Mouse (Mus musculus): Measurements from ENCODE around the gene Map2k5. TPM values are rescaled to one million over a fixed set of nuclear protein-coding genes. Genes with fewer than 3 reads are reported as not detected.

The Map2k5 gene
- polyA plus RNA-seq, 1 experiment: 25.3 TPM

DNA sequence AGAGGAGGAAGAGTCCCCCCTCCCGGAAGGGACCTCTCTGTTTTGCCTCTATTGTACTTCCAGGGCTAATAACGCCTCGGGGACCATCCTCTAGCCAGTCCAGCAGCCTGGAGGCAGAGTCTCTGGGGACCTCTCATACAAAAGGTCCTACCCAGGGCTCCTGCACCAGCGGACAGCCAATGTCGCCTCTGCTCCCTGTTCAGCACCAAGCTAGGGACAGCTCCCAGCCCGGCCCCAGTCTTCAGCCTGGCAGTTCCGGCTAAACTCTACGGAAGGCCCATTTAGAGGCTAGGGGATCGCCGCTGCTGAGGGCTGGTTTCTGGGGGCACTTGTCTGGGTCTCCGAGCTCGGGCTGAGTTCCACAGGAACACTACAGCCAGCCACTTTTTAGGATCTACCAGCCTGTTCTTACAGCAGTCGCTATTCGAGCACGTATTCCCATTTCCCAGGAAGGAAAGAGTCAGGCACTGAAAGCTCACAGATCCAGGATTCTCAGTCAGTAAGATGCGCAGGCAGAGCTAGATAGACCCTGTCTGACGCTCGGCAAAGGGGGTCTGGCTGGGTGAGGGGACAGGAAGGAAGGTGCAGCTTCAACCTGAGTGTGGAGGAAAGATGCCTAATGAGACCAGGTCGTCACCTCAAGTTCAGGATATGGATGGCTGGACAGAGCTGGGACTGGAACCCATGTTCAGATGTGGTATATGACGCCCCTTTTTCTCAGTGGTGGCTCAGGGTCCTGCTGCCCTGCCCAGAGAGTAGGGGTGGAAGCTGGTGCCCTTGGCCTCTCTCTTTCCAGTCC lies 226.4 kb downstream of the Map2k5 start:
- H3K27ac ChIP-seq (ENCODE audit: insufficient read depth, low read depth, low read length): no peak overlapping the region
- no peak overlapping the region for H3K4me3 ChIP-seq (ENCODE audit: insufficient read depth, low read length)
- no peaks in the 10 kb centered on the region for H3K4me1 ChIP-seq (ENCODE audit: control insufficient read depth, insufficient read depth, low read length)
- TF ChIP-seq CTCF (IDR thresholded peaks at IDR 0.05; ENCODE audit: low read depth, low read length): no peak
- no peak for TF ChIP-seq POLR2A (IDR thresholded peaks at IDR 0.05; ENCODE audit: borderline replicate concordance, low read depth, low read length)

DNA sequence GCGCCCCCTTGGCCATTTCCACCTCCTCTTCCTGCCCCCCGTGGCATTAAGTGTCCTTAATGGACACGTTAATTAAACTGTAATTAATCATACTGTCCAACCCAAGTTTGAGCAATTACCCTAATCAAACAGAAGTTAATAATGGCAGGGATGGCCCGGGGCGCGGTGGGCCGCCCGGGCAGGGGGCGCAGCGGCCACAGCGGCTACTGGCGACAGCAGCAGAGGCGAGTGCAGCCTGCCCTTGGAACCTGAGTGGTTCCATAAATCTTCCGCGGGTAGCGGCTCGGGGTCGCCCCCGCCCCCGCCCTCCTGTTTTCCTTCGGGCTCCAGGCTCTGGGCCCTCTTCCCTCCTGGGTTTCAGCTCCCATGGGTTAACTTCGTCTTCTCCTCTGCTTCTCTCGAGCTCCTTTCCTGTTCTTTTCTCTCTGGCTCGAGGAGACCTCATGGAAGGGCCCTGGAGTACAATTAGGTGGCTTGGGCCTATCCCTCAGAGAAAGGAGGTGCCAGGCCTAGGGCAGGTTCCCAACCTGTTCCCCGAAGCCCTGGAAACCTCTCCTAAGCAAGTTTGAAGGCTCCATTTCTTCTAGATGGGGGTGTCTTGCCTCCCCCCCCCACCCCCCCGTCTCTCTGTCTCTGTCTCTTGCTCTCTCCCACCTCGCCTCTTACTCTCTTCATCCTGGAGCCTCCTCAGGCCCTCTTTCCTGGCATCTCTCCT lies 227.5 kb downstream of the Map2k5 start:
- Histone ChIP-seq H3K4me3 (ENCODE audit: insufficient read depth, low read length) (no peak overlapping the region), H3K4me1 (ENCODE audit: control insufficient read depth, insufficient read depth, low read length) (no peaks in the 10 kb centered on the region), H3K27ac (ENCODE audit: insufficient read depth, low read depth, low read length) (no peak overlapping the region)
- TF ChIP-seq CTCF (IDR thresholded peaks at IDR 0.05; ENCODE audit: low read depth, low read length) (no peak), POLR2A (IDR thresholded peaks at IDR 0.05; ENCODE audit: borderline replicate concordance, low read depth, low read length) (no peak)

GRCm38 (mm10) chr9:63149372-63149766 lies 228.3 kb downstream of the Map2k5 start:
- Histone ChIP-seq H3K4me1 (ENCODE audit: control insufficient read depth, insufficient read depth, low read length) (no peaks in the 10 kb centered on the region), H3K27ac (ENCODE audit: insufficient read depth, low read depth, low read length) (no peak overlapping the region), H3K4me3 (ENCODE audit: insufficient read depth, low read length) (peak overlapping the region; percentile 26; the same call in 1 of the 2 replicates)
- no peak for TF ChIP-seq POLR2A (IDR thresholded peaks at IDR 0.05; ENCODE audit: borderline replicate concordance, low read depth, low read length)
- TF ChIP-seq CTCF (IDR thresholded peaks at IDR 0.05; ENCODE audit: low read depth, low read length): no peak

- Histone ChIP-seq H3K27ac (ENCODE audit: insufficient read depth, low read depth, low read length) (no peak within 1 kb of the TSS), H3K4me3 (ENCODE audit: insufficient read depth, low read length) (peak within 1 kb of the TSS; percentile 26; the same call in 1 of the 2 replicates), H3K4me1 (ENCODE audit: control insufficient read depth, insufficient read depth, low read length) (no peaks in the 10 kb centered on the region)
- no peak for TF ChIP-seq CTCF (IDR thresholded peaks at IDR 0.05; ENCODE audit: low read depth, low read length)
- TF ChIP-seq POLR2A (IDR thresholded peaks at IDR 0.05; ENCODE audit: borderline replicate concordance, low read depth, low read length): no peak
Measured at GRCm38 (mm10) chr9:63148410-63149371, 229.0 kb downstream of the Map2k5 start, which contains the start of gene Skor1. Gene Skor1, minus strand, starts transcription at chr9:63148961.

- Histone ChIP-seq H3K4me3 (ENCODE audit: insufficient read depth, low read length) (no peak overlapping the region), H3K27ac (ENCODE audit: insufficient read depth, low read depth, low read length) (no peak overlapping the region), H3K4me1 (ENCODE audit: control insufficient read depth, insufficient read depth, low read length) (no peaks in the 10 kb centered on the region)
- TF ChIP-seq POLR2A (IDR thresholded peaks at IDR 0.05; ENCODE audit: borderline replicate concordance, low read depth, low read length): no peak
- TF ChIP-seq CTCF (IDR thresholded peaks at IDR 0.05; ENCODE audit: low read depth, low read length): no peak
Measured at GRCm38 (mm10) chr9:63147786-63148409, 229.8 kb downstream of the Map2k5 start.

GRCm38 (mm10) chr9:63147296-63147695 lies 230.4 kb downstream of the Map2k5 start:
- no peak overlapping the region for H3K27ac ChIP-seq (ENCODE audit: insufficient read depth, low read depth, low read length)
- no peak overlapping the region for H3K4me3 ChIP-seq (ENCODE audit: insufficient read depth, low read length)
- TF ChIP-seq CTCF (IDR thresholded peaks at IDR 0.05; ENCODE audit: low read depth, low read length) (no peak), POLR2A (IDR thresholded peaks at IDR 0.05; ENCODE audit: borderline replicate concordance, low read depth, low read length) (no peak)
- no peaks in the 10 kb centered on the region for H3K4me1 ChIP-seq (ENCODE audit: control insufficient read depth, insufficient read depth, low read length)

DNA sequence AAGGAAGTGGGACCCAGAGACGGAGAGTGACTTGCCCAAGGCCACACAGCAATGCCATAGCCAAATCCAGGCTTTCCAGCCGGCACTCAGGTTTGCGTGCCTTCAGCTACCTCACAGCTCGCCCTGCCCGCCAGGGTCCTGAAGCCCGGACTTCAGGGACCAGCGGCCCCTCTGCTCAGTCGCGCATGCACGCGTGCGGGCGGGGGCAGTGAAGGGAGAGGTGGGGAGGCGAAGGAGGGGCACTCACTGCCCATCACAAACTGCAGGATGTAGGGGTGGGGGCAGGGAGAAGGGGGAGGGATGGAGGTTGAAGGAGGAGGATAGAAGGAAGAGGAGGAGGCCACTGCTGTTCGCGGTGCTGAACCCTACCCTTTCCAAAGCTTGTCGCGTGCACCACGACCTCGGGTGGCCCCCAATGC lies 230.8 kb downstream of the Map2k5 start:
- TF ChIP-seq POLR2A (IDR thresholded peaks at IDR 0.05; ENCODE audit: borderline replicate concordance, low read depth, low read length) (no peak), CTCF (IDR thresholded peaks at IDR 0.05; ENCODE audit: low read depth, low read length) (no peak)
- H3K4me1 ChIP-seq (ENCODE audit: control insufficient read depth, insufficient read depth, low read length): no peaks in the 10 kb centered on the region
- no peak overlapping the region for H3K4me3 ChIP-seq (ENCODE audit: insufficient read depth, low read length)
- no peak overlapping the region for H3K27ac ChIP-seq (ENCODE audit: insufficient read depth, low read depth, low read length)

GRCm38 (mm10) chr9:63146126-63146855 lies 231.4 kb downstream of the Map2k5 start:
- TF ChIP-seq POLR2A (IDR thresholded peaks at IDR 0.05; ENCODE audit: borderline replicate concordance, low read depth, low read length) (no peak), CTCF (IDR thresholded peaks at IDR 0.05; ENCODE audit: low read depth, low read length) (no peak)
- H3K4me3 ChIP-seq (ENCODE audit: insufficient read depth, low read length): no peak overlapping the region
- no peaks in the 10 kb centered on the region for H3K4me1 ChIP-seq (ENCODE audit: control insufficient read depth, insufficient read depth, low read length)

More at GRCm38 (mm10) chr9:63146126-63146855, 231.4 kb downstream of the Map2k5 start:
- no peak overlapping the region for H3K27ac ChIP-seq (ENCODE audit: insufficient read depth, low read depth, low read length)

Measured in bone marrow macrophage, adult 2 months (primary cell).